Mouse (Mus musculus) myocyte (in vitro differentiated cells): ENCODE measurements at regions not wholly inside any gene's neighbourhood (a gene's known extent, or its start where the extent isn't known, plus 50 kb on each side); places are given as distances from the start of the nearest gene placed in this dataset.

Experiments used
- MAX ChIP-seq: IDR thresholded peaks from one replicate; pipeline ENCODE4 v1.6.1; 2011; ENCODE audit warnings: low read depth, mild to moderate bottlenecking, control low read depth
- MYOD1 ChIP-seq, 3 experiments: IDR thresholded peaks; one replicate each; pipeline ENCODE4 v1.6.1; 2011; ENCODE audit warnings: control low read depth in 2 of 3, low read depth in 2 of 3, mild to moderate bottlenecking in 2 of 3, moderate library complexity in 1 of 3; ENCODE audit not compliant: insufficient read length in 2 of 3, control insufficient read depth in 1 of 3
- POLR2A ChIP-seq: IDR thresholded peaks from one replicate; pipeline ENCODE4 v1.6.1; 2011; ENCODE audit warnings: low read depth, mild to moderate bottlenecking, control low read depth, moderate library complexity; ENCODE audit not compliant: insufficient read length
- POLR2AphosphoS2 ChIP-seq: IDR thresholded peaks from one replicate; pipeline ENCODE4 v1.6.1; 2011; ENCODE audit warnings: low read depth, control low read depth; ENCODE audit not compliant: insufficient read length
- TCF12 ChIP-seq: IDR thresholded peaks from one replicate; pipeline ENCODE4 v1.6.1; 2011; ENCODE audit warnings: mild to moderate bottlenecking, control low read depth; ENCODE audit not compliant: poor library complexity, insufficient read depth, severe bottlenecking
- USF1 ChIP-seq: IDR thresholded peaks from one replicate; pipeline ENCODE4 v1.6.1; 2011; ENCODE audit warnings: low read depth, mild to moderate bottlenecking, control low read depth, moderate library complexity

DNA sequence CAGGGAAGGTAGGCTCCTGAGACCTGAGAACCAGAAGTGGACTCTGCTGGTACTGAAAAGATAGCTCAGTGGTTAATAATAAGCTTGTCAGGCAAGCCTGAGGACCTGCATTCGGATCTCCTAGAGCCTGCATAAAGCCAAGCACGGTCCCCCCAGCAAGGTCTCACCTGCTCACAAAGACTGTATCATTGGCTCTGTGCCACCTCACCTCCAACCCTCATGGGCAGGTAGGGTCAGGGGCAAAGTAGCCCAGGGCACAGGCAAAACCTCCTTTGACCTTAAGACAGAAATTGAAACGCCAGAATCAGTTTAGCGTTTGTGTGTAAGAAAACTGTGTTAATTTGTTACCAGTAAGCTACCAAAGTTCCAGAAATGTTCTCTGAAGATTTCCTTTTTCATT lies 315.2 kb downstream of the Mctp2 start:
- TF ChIP-seq TCF12 (no peak), MAX (no peak), POLR2A (no peak), POLR2AphosphoS2 (no peak), MYOD1 (IDR thresholded peaks at IDR 0.05; ENCODE audit: control insufficient read depth in 1 of 3, insufficient read length in 2 of 3, low read depth in 2 of 3) (no peak), USF1 (no peak)
